Mouse (Mus musculus): ENCODE results near the gene Elp1. TPM values are rescaled to one million over a fixed set of nuclear protein-coding genes. Genes with fewer than 3 reads are reported as not detected.
A peak's percentile ranks its signal among the peaks of the same experiment; 100 is the strongest.

Elp1 gene
- polyA plus RNA-seq, 1 experiment from 2014 or later: 94.5 TPM

DNA sequence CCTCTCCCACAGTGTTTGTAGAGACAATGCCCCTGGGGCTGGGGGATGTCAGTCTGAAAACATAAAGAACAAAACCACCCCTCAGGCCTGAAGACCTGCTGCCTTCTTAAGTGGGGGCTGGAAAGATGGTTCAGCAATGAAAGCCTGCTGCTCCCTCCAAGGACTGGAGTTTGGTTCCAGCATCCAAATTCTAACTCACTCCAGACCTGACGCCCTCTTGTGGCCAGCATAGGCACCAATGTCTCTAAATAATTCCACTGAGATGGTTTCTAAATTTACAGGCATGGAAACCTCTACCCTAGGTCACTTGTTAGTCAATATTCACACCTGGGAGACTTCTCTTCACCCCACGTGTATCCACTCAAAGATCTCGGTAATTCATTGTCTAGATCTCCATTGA, 80.7 kb downstream of the Elp1 start:
- no peaks in the 10 kb centered on the region for H3K4me1 ChIP-seq
- no peaks in the 10 kb centered on the region for H3K9me3 ChIP-seq
- no peak overlapping the region for H3K4me3 ChIP-seq
- H3K36me3 ChIP-seq (replicated peaks): no peaks in the 10 kb centered on the region
- no peak overlapping the region for H3K27ac ChIP-seq
- no peaks in the 10 kb centered on the region for H3K27me3 ChIP-seq (ENCODE audit: poor library complexity, severe bottlenecking)
- 27% methylated on average over 3 of the region's 3 CpGs for WGBS
- DNase-seq (ENCODE audit: extremely low spot score, low spot score): no peak

DNA sequence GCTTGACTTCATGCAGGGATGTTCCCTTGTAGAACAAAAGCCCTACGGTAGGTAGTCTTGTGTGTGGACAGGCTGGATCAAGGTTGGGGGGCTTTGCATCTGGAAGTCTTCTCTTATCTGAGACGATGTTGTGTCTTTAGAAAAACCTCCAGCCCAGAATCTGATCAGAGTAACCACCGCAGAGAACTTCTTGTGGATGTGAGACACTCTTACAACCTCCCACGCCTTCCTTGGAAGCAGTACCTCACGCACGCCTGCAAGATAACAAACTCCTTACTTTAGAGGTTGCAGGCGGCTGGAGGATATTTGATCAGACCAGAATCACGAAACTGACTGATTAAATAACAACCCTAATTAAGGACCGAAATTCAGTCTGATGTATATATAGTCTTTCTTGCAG, 81.7 kb downstream of the Elp1 start:
- Histone ChIP-seq H3K4me1 (no peaks in the 10 kb centered on the region), H3K27ac (no peak overlapping the region), H3K9me3 (no peaks in the 10 kb centered on the region), H3K27me3 (ENCODE audit: poor library complexity, severe bottlenecking) (no peaks in the 10 kb centered on the region), H3K36me3 (replicated peaks) (no peaks in the 10 kb centered on the region), H3K4me3 (no peak overlapping the region)
- WGBS: 92% methylated on average over 9 of the region's 9 CpGs
- DNase-seq (ENCODE audit: extremely low spot score, low spot score): no peak

DNA sequence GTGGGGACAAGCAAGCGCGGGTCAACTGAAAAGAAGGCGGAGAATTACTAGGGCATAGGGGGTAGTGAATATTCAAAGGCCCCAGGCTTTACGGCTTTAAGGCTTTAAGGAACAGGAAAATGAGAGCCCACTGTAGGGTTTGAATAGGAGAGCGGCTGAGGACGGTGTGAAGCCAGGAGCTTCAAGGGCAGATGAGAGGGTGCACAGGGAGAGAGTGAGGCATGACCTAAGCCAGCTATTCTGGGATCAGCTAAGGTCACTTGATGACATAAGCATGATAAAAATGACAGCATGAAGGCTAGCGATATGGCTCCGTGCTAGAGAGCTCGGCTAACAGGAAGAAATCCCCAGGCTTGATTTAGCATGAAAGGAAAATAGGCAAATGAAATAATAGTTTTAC, 82.7 kb downstream of the Elp1 start:
- Histone ChIP-seq H3K27ac (no peak overlapping the region), H3K4me3 (no peak overlapping the region), H3K4me1 (no peaks in the 10 kb centered on the region), H3K9me3 (no peaks in the 10 kb centered on the region), H3K27me3 (ENCODE audit: poor library complexity, severe bottlenecking) (no peaks in the 10 kb centered on the region), H3K36me3 (replicated peaks) (no peaks in the 10 kb centered on the region)
- whole genome bisulfite sequencing: 72% methylated on average over 9 of the region's 9 CpGs
- no peak for DNase-seq (ENCODE audit: extremely low spot score, low spot score)

- no peaks in the 10 kb centered on the region for H3K9me3 ChIP-seq
- 80% methylated on average over 12 of the region's 12 CpGs for WGBS
- no peaks in the 10 kb centered on the region for H3K4me1 ChIP-seq
- H3K36me3 ChIP-seq (replicated peaks): no peaks in the 10 kb centered on the region
- no peak overlapping the region for H3K27ac ChIP-seq
- no peaks in the 10 kb centered on the region for H3K27me3 ChIP-seq (ENCODE audit: poor library complexity, severe bottlenecking)
- DNase-seq (ENCODE audit: extremely low spot score, low spot score): no peak
- H3K4me3 ChIP-seq: no peak overlapping the region
These were observed 83.3 kb downstream of the Elp1 start for GRCm38 (mm10) chr4:56718573-56719442.

DNA sequence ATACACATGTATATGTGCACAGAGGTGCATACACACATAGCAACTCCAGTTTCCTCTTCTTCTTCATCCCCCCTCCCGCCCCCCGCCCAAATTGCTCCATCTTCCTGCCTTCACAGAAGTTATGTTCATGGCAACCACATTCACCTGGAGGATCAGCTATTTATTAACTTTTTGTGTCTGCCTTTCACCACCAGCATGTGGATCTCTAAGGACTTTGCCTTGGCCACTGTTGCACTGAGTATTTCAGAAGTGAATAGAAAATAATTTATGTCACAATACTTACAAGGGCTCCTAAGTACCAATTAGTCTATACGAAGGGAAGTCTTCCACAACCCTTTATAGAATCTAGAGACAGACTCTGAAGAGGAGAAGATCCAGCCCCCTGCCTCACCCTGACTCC, 84.2 kb downstream of the Elp1 start:
- Histone ChIP-seq H3K9me3 (no peaks in the 10 kb centered on the region), H3K27ac (no peak overlapping the region), H3K27me3 (ENCODE audit: poor library complexity, severe bottlenecking) (no peaks in the 10 kb centered on the region), H3K4me1 (no peaks in the 10 kb centered on the region), H3K4me3 (no peak overlapping the region), H3K36me3 (replicated peaks) (no peaks in the 10 kb centered on the region)
- no peak for DNase-seq (ENCODE audit: extremely low spot score, low spot score)
- 94% methylated on average over 3 of the region's 3 CpGs for WGBS

- WGBS: 65% methylated on average over 5 of the region's 5 CpGs
- H3K36me3 ChIP-seq (replicated peaks): no peaks in the 10 kb centered on the region
- H3K27me3 ChIP-seq (ENCODE audit: poor library complexity, severe bottlenecking): no peaks in the 10 kb centered on the region
- no peak overlapping the region for H3K27ac ChIP-seq
- H3K4me3 ChIP-seq: no peak overlapping the region
- H3K4me1 ChIP-seq: no peaks in the 10 kb centered on the region
- no peak for DNase-seq (ENCODE audit: extremely low spot score, low spot score)
- no peaks in the 10 kb centered on the region for H3K9me3 ChIP-seq
These were observed 85.3 kb downstream of the Elp1 start for GRCm38 (mm10) chr4:56716801-56717200.

DNA sequence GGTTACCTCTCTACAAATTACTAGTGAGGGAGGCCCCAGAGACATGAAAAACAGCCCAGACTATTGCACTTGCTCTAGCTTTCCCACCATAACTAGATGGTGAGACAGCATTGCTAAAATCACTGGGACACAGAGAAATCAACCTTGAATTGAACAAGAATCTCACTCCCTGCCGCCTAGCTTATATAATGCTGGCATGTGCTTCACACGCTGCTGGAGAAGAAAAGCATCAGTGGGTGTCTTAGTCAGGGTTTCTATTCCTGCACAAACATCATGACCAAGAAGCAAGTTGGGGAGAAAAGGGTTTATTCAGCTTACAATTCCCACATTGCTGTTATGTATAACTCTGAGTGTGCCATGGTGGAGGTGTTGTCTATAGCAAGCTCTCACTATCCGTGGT, 89.0 kb downstream of the Elp1 start:
- WGBS: 88% methylated on average over 3 of the region's 3 CpGs
- no peak overlapping the region for H3K27ac ChIP-seq

DNA sequence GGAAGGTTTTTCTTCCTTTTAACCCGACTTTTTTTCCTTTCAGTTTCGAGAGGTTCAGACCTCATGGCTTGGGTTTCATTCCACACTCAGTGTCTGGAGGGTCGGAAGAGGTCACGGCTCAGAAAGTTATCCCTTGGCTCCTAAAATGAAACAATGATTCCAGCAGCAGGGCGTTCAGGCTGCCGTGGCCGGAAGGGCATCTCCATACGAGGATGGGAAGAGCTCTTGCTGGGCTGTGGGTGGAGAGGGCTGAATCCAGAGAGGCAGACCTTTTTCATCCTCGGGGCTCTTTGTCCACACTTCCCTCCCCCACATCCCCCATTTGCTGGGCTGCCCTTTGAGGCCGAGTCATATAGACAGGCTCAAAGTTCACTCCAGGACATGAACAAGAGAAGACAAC, 99.9 kb downstream of the Elp1 start:
- Histone ChIP-seq H3K4me3 (peak overlapping the region; percentile 27; the same call in 1 of the 2 replicates), H3K4me1 (peaks cover 28% of the 10 kb centered on the region), H3K27me3 (ENCODE audit: poor library complexity, severe bottlenecking) (no peaks in the 10 kb centered on the region; the same call in 1 of the 2 replicates), H3K9me3 (no peaks in the 10 kb centered on the region), H3K36me3 (replicated peaks) (no peaks in the 10 kb centered on the region), H3K27ac (peak overlapping the region; percentile 76)
- peak; percentile 35 for DNase-seq (ENCODE audit: extremely low spot score, low spot score)
- WGBS: 6% methylated on average over 10 of the region's 10 CpGs

More for the DNA sequence above, 89.0 kb downstream of the Elp1 start:
- no peak for DNase-seq (ENCODE audit: extremely low spot score, low spot score)
- no peak overlapping the region for H3K4me3 ChIP-seq
- no peaks in the 10 kb centered on the region for H3K9me3 ChIP-seq
- H3K36me3 ChIP-seq (replicated peaks): no peaks in the 10 kb centered on the region
- H3K4me1 ChIP-seq: peaks cover 10% of the 10 kb centered on the region
- no peaks in the 10 kb centered on the region for H3K27me3 ChIP-seq (ENCODE audit: poor library complexity, severe bottlenecking)

Other genes starting within 250 kb of the Elp1 start
- not detected in 2 replicates for gene Gm26657, start 62.3 kb downstream of the Elp1 start, polyA plus RNA-seq (2016; fragmentation: Nextera tagmentation; extraction: Ambion mirVana)
- 0.14 TPM in 1 of 2 replicates, not detected in the other for gene Actl7b, start 60.9 kb downstream of the Elp1 start, polyA plus RNA-seq (2016; fragmentation: Nextera tagmentation; extraction: Ambion mirVana)
- gene Actl7a, start 58.9 kb downstream of the Elp1 start, polyA plus RNA-seq (2016; fragmentation: Nextera tagmentation; extraction: Ambion mirVana): not detected in 2 replicates
- 25.9 and 27.7 TPM in 2 replicates for gene Fam206a, start within 50 bp of the Elp1 start, polyA plus RNA-seq (2016; fragmentation: Nextera tagmentation; extraction: Ambion mirVana)
- gene Ctnnal1, start 62.9 kb upstream of the Elp1 start, polyA plus RNA-seq (2016; fragmentation: Nextera tagmentation; extraction: Ambion mirVana): 40.5 and 41.1 TPM in 2 replicates
- 11.1 and 13.2 TPM in 2 replicates for gene Tmem245, start 145.1 kb upstream of the Elp1 start, polyA plus RNA-seq (2016; fragmentation: Nextera tagmentation; extraction: Ambion mirVana)
- gene Frrs1l, start 188.1 kb upstream of the Elp1 start, polyA plus RNA-seq (2016; fragmentation: Nextera tagmentation; extraction: Ambion mirVana): 1.4 and 1.5 TPM in 2 replicates

Data from forebrain, embryonic 10.5 days (tissue).